Mouse (Mus musculus): ENCODE measurements around the gene Arsg.
"Not testable (repeated sequence)": the region's sequence is repeated elsewhere in the genome, so short reads cannot be mapped to it uniquely, and the experiment has no call there.

The Arsg gene

DNA sequence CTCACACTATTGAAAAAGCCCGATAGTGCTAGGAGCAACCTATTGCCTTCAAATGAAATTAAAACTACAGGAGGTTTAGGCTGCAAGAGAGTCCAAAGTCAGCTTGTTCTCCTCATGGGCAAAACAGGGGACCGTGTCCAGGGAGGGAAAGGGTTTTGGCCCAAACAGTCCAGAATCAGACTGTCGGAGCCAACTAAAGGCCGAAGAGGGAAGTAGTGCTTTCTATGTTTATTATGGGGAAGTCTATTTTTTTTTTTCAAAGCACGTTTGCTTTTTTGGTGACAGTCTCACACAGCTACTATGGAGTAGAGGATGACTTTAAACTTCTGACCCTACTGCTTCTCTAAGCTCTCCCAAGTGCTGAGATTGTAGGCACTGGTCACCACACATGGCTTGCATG lies 5.0 kb upstream of the Arsg start:
- no peak for DNase-seq (ENCODE audit: low read depth, low spot score)

GRCm38 (mm10) chr11:109470170-109470569 lies 3.0 kb upstream of the Arsg start:
- no peak for DNase-seq (ENCODE audit: low read depth, low spot score)

- no peak for DNase-seq (ENCODE audit: low read depth, low spot score)
Measured at GRCm38 (mm10) chr11:109470921-109471861, 2.0 kb upstream of the Arsg start.

- DNase-seq (ENCODE audit: low read depth, low spot score) = no peak
Measured at GRCm38 (mm10) chr11:109472171-109472691, 943 bp upstream of the Arsg start.

GRCm38 (mm10) chr11:109472821-109473170 lies 378 bp upstream of the Arsg start:
- DNase-seq (ENCODE audit: low read depth, low spot score) = no peak

GRCm38 (mm10) chr11:109474086-109474742 lies 1.0 kb downstream of the Arsg start:
- peak; percentile 48 for DNase-seq (ENCODE audit: low read depth, low spot score)

DNA sequence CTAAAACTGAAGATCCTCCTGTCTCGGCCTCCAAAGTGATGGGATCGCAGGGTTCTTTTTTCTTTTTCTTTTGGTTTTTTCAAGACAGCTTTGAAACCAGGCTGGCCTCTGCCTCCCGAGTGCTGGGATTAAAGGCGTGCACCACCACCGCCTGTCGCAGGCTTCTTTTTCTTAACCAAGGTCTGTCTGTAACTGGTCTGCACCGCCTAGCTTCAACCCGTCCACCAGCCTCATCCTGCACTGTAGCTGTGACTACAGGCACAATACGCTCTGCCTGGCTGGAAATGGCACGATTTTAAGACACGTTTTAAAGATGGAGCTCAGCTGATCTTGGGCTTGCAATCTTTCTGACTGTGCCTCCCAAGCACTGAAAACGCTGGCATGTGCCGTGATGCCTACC lies 1.7 kb downstream of the Arsg start:
- no peak for DNase-seq (ENCODE audit: low read depth, low spot score)

- DNase-seq (ENCODE audit: low read depth, low spot score) = no peak
Measured at GRCm38 (mm10) chr11:109475717-109476116, 2.5 kb downstream of the Arsg start.

GRCm38 (mm10) chr11:109476241-109476640 lies 3.1 kb downstream of the Arsg start:
- no peak for DNase-seq (ENCODE audit: low read depth, low spot score)

DNA sequence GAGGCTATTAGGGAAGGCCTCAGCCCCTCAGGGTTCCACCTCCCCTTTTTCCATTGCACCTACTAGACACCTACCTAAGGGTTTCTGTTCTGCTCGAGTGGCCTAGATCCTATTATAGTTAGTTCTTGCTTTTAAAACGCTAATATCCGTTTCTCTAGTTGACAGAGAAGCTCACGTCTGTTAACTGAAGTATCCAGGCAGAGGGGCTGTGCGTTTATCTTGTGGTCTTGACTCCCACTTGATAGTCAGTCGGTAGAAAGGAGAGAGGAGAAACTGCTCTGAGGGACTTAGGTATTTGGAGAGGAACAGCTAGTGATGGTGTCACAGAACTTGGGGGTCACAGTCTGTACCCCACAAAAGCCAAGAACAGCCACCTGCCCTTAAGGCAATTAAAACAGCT lies 3.5 kb downstream of the Arsg start:
- DNase-seq (ENCODE audit: low read depth, low spot score) = no peak

- no peak for DNase-seq (ENCODE audit: low read depth, low spot score)
Measured at GRCm38 (mm10) chr11:109477606-109478380, 4.6 kb downstream of the Arsg start.

GRCm38 (mm10) chr11:109479575-109480285 lies 6.6 kb downstream of the Arsg start:
- no peak for DNase-seq (ENCODE audit: low read depth, low spot score)

DNA sequence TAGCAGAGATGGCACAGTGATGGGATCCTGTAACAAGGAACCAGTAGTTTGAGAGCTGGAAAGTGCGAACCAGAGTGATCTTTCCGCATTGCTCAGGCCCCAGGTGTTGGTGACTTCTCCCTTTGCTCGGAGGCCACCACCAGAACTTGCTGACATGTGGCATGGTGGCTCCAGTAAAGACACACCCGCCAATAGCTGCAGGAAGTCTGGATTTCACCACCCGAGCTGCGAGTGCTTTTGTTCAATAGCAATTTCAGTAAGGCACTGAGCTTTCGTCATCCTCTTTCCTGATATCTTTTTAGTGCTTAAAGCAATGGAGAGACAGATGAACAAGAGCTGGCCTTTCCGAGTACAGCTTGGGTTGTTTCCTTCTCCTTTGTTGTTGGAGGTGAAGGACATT lies 7.3 kb downstream of the Arsg start:
- DNase-seq (ENCODE audit: low read depth, low spot score) = no peak

DNA sequence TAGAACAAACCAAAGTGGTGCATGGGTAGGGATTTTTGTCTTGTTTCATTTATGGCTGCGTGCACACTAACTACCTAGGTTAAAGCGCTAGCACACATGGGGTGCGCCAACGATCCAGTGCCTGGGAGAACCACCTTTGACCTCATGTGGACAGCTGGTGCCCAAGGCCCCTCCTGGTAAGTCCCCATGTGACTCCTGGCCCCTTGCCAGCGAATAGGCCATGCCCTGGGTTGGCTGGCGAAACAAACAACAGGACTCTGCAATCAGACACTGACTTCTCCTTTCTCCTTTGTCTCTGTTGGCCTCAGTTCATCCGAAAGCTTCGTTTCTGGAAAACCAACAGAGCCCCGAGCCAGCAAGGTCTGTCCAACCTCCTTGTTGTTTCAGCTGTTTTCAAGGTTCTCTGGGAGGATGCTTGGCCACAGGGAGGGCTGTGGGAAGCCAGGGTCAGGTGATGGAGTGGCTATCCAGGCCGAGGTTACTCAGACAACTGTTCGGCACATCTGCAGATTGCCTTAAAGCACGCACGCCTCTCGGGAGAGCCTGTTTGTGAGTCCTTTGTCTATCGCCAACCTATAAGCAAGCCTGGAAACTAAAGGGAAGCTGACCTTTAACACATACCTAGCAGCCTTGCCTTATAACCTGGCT lies 12.3 kb downstream of the Arsg start:
- no peak for DNase-seq (ENCODE audit: low read depth, low spot score)

DNA sequence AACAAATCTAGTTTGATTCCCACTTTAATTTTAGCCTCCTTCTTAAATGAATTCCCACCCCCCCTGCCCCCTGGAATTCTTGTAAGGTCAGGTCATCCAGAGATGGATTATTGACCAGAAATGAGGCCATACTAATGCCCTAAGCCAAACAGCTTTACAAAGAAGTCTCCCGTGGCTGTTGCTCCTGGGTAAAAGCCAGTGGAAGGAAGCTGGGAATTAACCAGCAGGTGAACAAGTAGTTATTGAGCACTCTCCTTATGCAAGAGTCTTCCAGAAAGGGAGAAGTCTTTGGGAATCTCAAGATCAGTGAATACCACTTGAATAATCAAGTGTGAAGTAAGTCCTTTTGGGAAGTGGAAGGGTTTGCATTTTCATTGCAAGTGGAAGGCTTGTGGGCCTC lies 13.9 kb downstream of the Arsg start:
- no peak for DNase-seq (ENCODE audit: low read depth, low spot score)

- DNase-seq (ENCODE audit: low read depth, low spot score) = no peak
Measured at GRCm38 (mm10) chr11:109487991-109488684, 15.0 kb downstream of the Arsg start.

DNA sequence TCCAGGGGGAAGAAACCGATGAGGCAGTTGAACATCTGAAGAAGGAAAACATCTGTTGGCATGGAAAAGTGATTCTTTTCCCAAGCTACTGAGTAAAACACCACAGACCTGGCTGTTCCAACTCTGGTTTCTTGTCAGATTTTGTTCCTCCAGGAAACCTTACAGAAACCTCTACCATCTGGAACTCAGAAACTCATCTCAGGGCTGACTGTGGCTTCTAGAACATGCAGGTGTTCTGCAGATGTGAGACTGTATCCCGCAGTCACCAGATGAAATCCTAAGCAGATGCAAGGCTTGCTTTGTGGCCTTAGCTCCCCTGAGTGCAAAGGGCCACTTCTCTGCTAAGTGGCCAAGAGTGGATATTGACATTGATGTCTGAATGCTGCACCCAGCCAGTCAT lies 16.6 kb downstream of the Arsg start:
- no peak for DNase-seq (ENCODE audit: low read depth, low spot score)

DNA sequence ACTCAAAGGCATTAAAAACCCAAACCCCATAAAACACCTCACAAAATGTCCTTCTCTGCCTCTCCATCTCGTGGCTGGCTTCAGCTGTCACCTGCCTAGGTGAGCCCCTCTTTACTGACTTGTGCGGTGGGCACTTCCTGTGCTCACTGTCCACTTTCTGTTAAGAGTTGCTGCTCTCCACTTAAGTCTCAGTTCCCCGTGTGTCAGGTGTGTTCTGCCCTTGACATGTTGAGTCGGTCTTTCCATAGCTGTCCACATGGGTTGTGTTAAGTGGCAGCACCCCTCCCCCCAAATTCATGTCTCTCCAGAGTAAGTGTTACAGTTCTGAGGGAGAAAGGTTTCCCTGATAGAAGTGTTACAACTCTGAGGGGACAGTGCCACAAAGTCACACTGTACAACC lies 18.7 kb downstream of the Arsg start:
- no peak for DNase-seq (ENCODE audit: low read depth, low spot score)

- not testable (repeated sequence) for DNase-seq (ENCODE audit: low read depth, low spot score)
Measured at GRCm38 (mm10) chr11:109492847-109493464, 19.8 kb downstream of the Arsg start.
